Mouse (Mus musculus): ENCODE measurements around the gene Hdac7.
A peak's percentile ranks its signal among the peaks of the same experiment; 100 is the strongest.

- TF ChIP-seq CTCF (IDR thresholded peaks at IDR 0.05) (no peak), POLR2A (IDR thresholded peaks at IDR 0.05; ENCODE audit: insufficient read depth, low read depth, low read length) (peak; percentile 58; the same call in 1 of the 2 replicates), EP300 (IDR thresholded peaks at IDR 0.05; ENCODE audit: insufficient read depth, low read depth, low read length) (no peak)
These were observed 77.6 kb downstream of the Hdac7 start for GRCm38 (mm10) chr15:97766594-97767279.
